Mouse (Mus musculus): ENCODE measurements around the gene Gspt1.
"Not testable (repeated sequence)": the region's sequence is repeated elsewhere in the genome, so short reads cannot be mapped to it uniquely, and the experiment has no call there.

The Gspt1 gene

DNA sequence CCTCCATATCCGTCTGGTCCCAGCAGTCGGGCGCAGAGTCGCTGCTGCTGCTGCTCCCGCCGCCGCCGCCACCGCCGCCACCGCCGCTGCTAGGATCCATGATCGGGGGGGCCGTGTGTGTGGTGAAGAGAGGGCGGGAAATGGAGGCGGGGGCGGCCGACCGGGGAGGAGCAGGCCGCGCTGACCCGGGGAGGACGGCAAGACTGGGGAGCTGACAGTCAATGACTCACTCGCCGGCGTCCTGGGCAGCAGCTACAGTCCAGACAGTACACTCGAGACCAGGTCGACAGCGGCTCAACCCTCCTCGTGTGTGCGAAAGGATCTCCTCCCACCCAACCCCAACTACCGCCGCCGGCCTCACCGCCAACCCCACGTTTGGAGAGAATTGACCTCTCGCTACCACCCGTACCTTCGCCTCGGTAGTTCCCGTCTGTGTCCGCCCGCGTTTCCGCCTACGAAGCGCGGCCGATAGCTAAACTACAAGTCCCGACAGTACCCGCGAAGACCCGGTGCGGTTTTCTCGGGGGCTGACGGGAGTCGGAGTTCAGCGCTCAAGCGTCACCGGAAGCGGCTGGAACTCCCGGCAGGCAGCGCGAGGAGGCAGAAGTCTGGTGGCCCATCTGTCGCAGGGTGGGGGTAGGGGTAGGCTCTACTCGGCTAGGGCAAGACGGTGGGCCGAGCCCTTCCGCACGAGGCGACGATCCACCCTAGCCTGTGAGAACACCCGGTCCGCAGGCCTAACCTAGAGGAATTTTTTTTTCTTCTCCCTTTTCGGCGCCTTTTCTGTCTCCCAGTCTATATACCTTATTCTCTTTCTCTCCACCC lies at the start of gene Gspt1:
Gene Gspt1 (minus strand): TSS at position 428 of the 825 bp plus-strand sequence.
- peak; percentile 99 for DNase-seq (ENCODE audit: low read depth, low spot score)

- DNase-seq (ENCODE audit: low read depth, low spot score) = no peak
Observed at GRCm38 (mm10) chr16:11303741-11304140, 49.6 kb upstream of the Gspt1 start.

GRCm38 (mm10) chr16:11297700-11298099 lies 43.6 kb upstream of the Gspt1 start:
- peak; percentile 54 for DNase-seq (ENCODE audit: low read depth, low spot score)

GRCm38 (mm10) chr16:11295583-11295982 lies 41.5 kb upstream of the Gspt1 start:
- DNase-seq (ENCODE audit: low read depth, low spot score) = not testable (repeated sequence)

DNA sequence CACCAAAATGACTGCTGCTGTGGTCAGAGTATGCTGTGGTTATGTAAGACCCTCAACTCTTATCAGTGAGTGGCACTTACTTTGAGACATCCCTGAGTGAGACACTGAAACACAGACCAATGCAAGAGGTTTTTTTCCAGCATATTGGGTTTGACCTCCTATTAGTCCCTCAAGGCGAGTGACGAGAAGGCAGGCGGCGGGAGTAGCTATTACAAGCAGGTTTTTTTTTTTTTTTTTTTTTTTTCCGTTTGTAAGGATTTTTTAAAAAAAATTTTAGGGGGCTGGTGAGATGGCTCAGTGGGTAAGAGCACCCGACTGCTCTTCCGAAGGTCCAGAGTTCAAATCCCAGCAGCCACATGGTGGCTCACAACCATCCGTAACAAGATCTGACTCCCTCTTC lies 34.7 kb upstream of the Gspt1 start:
- not testable (repeated sequence) for DNase-seq (ENCODE audit: low read depth, low spot score)

GRCm38 (mm10) chr16:11285949-11286348 lies 31.8 kb upstream of the Gspt1 start:
- no peak for DNase-seq (ENCODE audit: low read depth, low spot score)

- no peak for DNase-seq (ENCODE audit: low read depth, low spot score)
Observed at GRCm38 (mm10) chr16:11284881-11285280, 30.8 kb upstream of the Gspt1 start.

DNA sequence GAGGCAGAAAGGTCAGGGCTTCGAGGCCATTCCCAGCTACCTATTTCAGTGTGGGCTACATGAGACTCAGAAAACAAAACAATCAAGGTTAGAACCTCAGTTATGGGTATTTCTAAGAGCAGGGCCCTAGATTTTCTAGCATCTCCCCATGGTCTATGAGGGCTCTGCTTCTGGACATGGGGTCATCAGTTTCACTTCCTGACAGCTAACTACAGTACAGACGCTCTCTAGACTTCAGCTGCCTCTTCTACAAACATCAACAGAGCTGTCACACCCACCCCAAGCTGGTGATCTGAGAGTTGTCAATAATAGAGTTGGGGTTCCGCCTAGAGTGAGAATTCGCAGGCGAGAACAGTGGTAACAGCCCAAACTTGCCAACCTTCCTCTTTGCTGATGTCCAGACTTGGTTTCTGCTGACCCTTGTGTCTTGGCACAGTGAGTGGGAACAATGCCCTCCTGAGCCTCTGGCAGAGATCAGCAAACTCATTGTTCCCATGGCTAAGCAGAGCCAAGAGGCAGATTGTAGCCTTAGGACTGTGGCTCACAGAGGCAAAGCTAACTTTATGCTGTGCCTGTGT lies 28.6 kb upstream of the Gspt1 start:
- DNase-seq (ENCODE audit: low read depth, low spot score) = peak; percentile 41

DNA sequence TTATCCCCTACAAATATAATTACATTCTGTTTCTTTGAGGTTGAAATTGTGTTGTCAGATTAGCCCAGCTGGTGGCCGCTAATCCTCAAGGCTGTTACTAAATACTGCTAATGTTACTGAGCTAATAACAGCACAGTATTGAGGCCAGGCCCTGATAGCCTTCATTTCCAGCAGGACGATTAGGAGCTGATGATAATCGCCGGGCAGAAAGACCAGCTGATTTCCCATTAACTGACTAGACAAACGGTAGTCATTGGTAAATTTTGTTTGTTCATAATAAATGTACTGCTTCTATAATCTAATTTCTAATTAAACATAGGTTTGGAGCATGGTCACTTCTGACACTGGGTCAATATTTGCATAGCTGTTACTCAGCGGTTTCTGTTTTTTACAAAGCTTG lies 24.7 kb upstream of the Gspt1 start:
- DNase-seq (ENCODE audit: low read depth, low spot score) = no peak

DNA sequence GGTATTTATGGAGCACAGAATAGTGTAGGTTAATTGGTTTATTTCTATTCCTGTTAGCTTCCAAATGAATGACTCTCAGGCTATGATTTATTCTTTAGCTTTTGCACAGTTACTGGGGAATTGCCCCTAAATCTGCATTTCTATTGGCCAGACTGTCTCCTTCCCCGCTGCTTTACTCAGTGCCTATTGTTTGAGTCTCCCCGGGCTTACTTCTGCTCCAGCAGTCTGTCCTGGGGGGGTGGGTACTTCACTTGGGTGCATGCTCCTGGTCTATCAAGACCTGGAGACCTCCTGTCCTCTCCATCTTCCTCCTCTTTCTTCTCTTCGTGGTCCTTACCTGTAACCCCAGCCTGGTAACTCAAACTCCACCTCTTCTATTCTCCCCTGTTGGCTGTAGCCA lies 22.8 kb upstream of the Gspt1 start:
- no peak for DNase-seq (ENCODE audit: low read depth, low spot score)

DNA sequence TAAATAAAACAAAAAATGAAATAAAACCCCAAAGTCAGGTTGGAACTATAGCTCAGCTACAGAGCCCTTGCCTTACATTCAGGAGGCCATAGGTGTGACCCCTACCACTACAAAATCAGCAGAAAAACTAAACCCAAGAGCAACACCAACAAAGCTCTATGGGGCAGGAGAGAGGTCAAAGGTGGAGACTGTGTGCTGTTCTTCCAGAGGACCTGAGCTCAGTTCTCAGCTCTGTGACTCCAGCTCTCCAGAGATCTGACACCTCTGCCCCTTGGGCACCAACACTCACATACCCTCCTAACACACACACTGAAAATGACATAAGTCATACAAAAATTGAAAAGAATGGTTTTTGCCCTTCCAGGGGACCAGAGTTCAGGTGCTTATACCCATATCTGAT lies 16.9 kb upstream of the Gspt1 start:
- DNase-seq (ENCODE audit: low read depth, low spot score) = no peak

- DNase-seq (ENCODE audit: low read depth, low spot score) = no peak
Observed at GRCm38 (mm10) chr16:11270642-11271041, 16.5 kb upstream of the Gspt1 start.

GRCm38 (mm10) chr16:11269808-11270207 lies 15.7 kb upstream of the Gspt1 start:
- no peak for DNase-seq (ENCODE audit: low read depth, low spot score)

DNA sequence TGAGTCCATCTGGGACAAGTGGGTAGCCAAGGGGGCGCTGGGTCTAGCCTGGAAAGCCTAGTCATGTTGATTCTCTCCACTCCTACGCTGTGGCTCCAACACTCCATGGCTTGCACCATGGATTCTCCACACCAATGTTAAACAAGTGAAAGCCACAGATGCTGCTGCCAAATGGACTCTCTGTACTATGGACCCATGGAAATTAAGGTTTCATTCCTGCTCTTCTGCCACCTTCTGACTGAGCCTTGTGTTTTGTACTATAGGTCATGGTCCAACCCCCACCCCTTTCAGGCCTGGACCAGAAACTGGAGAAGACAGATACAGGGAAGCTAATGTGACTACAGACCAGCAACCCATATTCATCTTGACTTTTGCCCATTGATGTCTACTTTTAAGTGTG lies 12.4 kb upstream of the Gspt1 start:
- DNase-seq (ENCODE audit: low read depth, low spot score) = no peak

- no peak for DNase-seq (ENCODE audit: low read depth, low spot score)
Observed at GRCm38 (mm10) chr16:11263266-11263665, 9.1 kb upstream of the Gspt1 start.

DNA sequence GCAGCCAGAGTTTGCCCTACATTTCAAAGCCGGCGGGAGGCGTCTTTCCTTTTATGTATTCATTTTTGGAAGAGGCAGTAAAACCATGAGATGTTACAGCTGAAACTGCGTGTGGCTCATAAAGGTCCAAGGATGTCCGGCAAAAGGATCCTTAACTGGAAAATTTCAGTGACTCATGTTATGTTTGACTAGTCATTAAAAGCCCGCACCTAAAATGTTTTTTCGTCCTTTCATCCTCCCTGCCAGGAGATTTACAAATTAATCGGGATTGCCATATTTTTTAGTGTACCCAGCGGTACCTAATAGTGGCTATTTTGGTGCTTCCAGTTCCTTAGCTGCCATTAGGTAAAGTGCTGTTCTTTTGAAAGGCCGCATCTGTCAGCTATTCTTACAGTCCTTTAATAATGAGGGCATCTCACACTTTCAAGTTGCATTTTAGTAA lies 619 bp upstream of the Gspt1 start:
- no peak for DNase-seq (ENCODE audit: low read depth, low spot score)

DNA sequence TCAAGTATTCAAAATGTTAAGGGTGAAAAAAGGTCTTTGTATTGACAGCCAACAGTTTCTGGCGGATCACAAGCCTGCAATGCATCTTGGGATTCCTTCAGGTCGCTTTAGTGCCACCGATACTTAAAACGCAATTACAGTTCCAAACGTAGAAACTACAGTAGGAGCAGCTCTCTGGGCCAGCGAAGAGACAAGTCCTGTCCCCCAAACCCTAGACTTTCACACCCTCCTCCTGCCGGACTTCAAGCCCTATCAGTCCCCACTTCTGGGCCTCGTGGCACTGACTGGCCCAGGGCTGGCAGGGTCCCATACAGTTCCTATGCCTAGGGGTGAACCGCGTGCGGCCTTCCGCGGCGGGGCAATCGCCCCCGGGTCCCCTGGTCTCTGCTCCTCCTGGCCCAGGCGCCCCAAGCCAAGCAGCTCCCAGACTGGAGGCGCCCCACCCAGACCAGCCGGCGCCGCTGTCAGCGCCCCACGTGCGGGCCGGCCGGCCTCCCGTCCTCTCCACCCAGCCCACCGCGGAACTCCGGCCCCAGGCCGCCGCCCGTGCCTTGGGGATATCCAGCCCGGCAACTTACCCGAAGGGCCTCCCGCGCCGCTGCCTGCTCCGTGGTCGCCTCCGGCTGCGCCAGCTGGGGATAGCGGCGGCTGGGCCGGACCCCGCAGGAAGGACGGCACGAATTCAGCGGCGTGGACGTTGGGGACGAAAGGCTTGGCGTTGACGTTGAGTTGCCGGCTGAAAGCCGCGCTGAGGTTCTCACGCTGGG lies 877 bp downstream of the Gspt1 start:
- DNase-seq (ENCODE audit: low read depth, low spot score) = peak; percentile 68

DNA sequence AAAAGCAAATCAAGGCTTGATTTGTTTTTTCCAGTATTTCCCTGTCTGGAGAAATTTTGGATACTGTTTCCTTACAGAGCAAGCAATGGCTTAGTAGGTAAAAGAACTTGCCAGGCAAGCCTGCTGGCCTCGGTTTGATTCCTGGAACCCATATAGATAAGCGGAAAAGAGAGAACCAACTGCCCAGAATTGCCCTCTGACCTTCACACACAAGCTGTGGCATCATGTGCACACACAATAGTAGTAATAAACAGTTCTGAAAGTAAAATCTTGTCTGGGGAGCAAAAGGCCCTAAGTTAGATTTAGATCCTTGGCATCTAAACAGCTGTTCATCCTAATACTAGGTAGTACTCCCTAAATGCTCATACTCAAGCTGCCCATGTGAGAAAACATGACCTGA lies 6.3 kb downstream of the Gspt1 start:
- DNase-seq (ENCODE audit: low read depth, low spot score) = no peak

GRCm38 (mm10) chr16:11245767-11246166 lies 8.4 kb downstream of the Gspt1 start:
- DNase-seq (ENCODE audit: low read depth, low spot score) = no peak

DNA sequence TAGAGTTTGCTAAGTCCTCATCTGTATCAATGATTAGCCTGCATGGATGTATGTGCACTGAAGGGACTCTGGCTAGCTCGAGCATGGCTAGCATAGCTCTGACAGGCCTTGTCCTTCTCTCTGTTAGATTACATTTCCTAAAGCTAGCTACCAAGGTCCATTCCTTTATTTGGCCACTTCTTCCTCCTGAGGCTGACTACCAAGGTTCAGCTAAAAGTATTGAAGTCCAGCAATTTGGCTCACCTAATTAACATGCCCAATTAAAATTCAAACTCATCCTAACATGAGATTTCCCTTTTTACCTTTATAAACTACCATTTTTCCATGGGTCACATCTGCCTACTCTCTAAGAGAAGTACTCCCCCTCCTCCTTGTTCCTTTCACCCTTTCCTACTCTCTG lies 11.7 kb downstream of the Gspt1 start:
- DNase-seq (ENCODE audit: low read depth, low spot score) = no peak

DNA sequence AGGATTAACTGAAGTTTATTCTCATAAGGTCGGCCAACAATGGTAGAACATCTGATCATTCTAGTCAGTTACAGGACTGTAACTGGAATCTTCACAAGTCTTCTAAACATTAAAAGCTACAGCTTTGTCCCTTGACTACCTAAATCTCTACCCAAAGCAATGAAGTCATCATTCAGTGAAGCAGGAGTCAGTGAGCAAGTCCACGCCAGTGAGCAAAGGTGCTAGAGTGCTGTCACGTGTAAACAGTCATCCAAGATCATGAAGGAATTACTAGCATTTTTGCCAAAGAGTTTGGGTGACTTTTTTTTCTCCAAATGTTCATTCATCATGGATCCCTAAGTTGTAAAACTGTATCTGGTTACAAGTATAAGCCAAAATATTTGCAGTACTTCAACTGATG lies 36.3 kb downstream of the Gspt1 start:
- DNase-seq (ENCODE audit: low read depth, low spot score) = no peak

DNA sequence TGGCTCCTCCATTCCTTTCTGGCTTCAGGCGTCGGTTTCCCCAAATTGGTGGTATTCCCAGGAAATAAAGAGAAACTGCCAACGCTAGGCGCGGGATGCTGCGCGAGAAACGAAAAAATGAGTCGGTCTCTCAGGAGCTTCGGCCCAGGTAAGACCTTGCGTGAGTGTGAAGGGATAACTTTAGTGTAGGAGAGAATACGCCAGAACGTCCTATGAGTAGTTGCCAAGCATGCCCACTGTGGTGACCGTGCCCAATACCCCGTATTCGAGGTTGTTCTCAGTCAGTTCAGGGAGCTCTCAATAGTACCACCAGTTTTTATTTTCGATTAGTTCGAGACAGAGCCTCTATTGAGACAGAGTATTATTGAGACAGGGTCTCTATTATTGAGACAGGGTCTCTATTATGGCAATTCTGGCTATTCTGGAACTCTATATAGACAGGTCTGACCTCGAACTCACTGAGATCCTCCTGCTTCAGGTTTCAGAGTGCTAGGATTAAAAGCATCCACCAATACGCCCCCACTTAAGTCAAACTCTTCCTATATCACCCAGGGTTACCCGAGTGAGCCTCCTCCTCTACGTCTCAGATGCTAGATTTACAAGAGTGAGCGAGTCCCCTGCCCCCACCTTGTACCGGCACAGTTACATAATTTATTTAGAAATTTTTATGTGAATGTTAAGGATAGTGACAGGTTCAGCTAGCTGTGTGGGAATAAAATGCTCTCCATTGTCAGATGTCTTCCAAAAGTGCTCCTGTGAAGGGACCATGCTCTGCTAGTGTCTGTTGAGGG lies 50.3 kb downstream of the Gspt1 start:
- peak; percentile 37 for DNase-seq (ENCODE audit: low read depth, low spot score)
